Mouse (Mus musculus): ENCODE results near the gene Gm1993.
"Not testable (repeated sequence)": the region's sequence is repeated elsewhere in the genome, so short reads cannot be mapped to it uniquely, and the experiment has no call there.

The Gm1993 gene

GRCm38 (mm10) chrX:25570352-25570751, at the start of gene Gm1993:
Gene Gm1993 (minus strand): TSS chrX:25570452.
- DNase-seq (ENCODE audit: low read depth, low spot score), result not testable (repeated sequence)
